ENCODE assay signal across 21 mouse cellular contexts in genomic region chr6:34350037-34350699, GRCm38 (mm10). TPM values are rescaled to one million over a fixed set of nuclear protein-coding genes. Genes with fewer than 3 reads are reported as not detected.
"Had no signal": no experiment of that assay in that cellular context is flagged by ENCODE, and none has a peak within 500 bp of the region (broad histone marks: within the 10 kb centered on the region; RNA-seq: fewer than 3 reads in every experiment).

No protein-coding gene starts in this region.

- H3K9me3 ChIP-seq: kidney, embryonic 15.5 days; limb, embryonic 12.5 days; limb, embryonic 15.5 days; liver, embryonic 15.5 days; megakaryocyte, embryonic 14.5 days; midbrain, embryonic 10.5 days; midbrain, embryonic 13.5 days; neural tube, embryonic 13.5 days had no signal

- H3K9ac ChIP-seq: kidney, embryonic 15.5 days; limb, embryonic 12.5 days; limb, embryonic 15.5 days; liver, embryonic 15.5 days; midbrain, embryonic 13.5 days; neural tube, embryonic 13.5 days had no signal

- H3K27me3 ChIP-seq: kidney, embryonic 15.5 days; limb, embryonic 12.5 days; limb, embryonic 15.5 days; midbrain, embryonic 13.5 days; neural tube, embryonic 13.5 days had no signal

- DNase-seq: kidney, adult 11 months; kidney, adult 8-10 months; kidney, postnatal 10 days; kidney, postnatal 36 days; left cerebral cortex, postnatal 4 days; retina, postnatal 1 day; thymus, adult 18-20 months; thymus, postnatal 36 days had no signal

- H3K4me3 ChIP-seq: kidney, embryonic 15.5 days; limb, embryonic 12.5 days; limb, embryonic 15.5 days; liver, embryonic 15.5 days; megakaryocyte, embryonic 14.5 days; midbrain, embryonic 10.5 days; midbrain, embryonic 13.5 days; myocyte; neural tube, embryonic 13.5 days had no signal

- H3K27ac ChIP-seq: kidney, embryonic 15.5 days; limb, embryonic 12.5 days; limb, embryonic 15.5 days; liver, embryonic 15.5 days; midbrain, embryonic 10.5 days; midbrain, embryonic 13.5 days; neural tube, embryonic 13.5 days had no signal

- H3K4me2 ChIP-seq: kidney, embryonic 15.5 days; limb, embryonic 12.5 days; limb, embryonic 15.5 days; liver, embryonic 11.5 days; liver, embryonic 15.5 days; midbrain, embryonic 13.5 days; neural tube, embryonic 13.5 days had no signal

- ATAC-seq: midbrain, embryonic 13.5 days; midbrain, embryonic 16.5 days had no signal

- H3K36me3 ChIP-seq: kidney, embryonic 15.5 days; limb, embryonic 12.5 days; limb, embryonic 15.5 days; liver, embryonic 15.5 days; midbrain, embryonic 10.5 days; midbrain, embryonic 13.5 days; neural tube, embryonic 13.5 days had no signal

RNA-seq across cellular contexts. Expression of gene Akr1b8, which starts 3.8 kb away (rescaled TPM):
- total RNA-seq: monocyte, adult 5-6 weeks; neutrophil, adult 5-6 weeks had no signal
